Mouse (Mus musculus): ENCODE measurements at regions not wholly inside any gene's neighbourhood (a gene's known extent, or its start where the extent isn't known, plus 50 kb on each side); places are given as distances from the start of the nearest gene placed in this dataset.

DNA sequence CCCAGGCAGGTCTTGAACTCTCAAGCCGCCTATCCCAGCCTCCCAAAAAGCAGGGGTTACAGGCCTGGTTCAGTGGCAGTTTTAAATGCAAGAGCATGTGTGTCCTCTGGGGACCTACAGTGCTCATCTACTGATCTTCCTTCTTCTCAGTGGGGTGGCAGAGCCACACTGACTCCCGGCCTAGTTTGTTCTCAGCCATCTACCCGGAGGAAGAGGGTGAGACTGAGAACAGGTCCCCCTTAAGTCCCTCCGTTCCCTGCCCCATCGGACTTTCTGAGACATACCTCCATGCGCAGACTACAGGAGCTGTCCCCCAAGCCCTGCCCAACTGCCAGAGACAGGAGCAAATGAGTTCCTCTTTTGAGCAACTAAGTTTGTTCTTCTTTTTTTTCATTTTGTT is 66.5 kb downstream of the Zfp36l2 start:
- TF ChIP-seq CTCF (conservative IDR thresholded peaks at IDR 0.05; ENCODE audit: insufficient read depth, insufficient read length, low read depth, low read length) (no peak), POLR2A (IDR thresholded peaks at IDR 0.05; ENCODE audit: low read depth, low read length) (no peak)
